Mouse (Mus musculus) lung, adult 10 weeks (tissue): ENCODE data around the gene Rabggta. TPM values are rescaled to one million over a fixed set of nuclear protein-coding genes. Genes with fewer than 3 reads are reported as not detected.

Experiments
- polyA plus RNA-seq: library from polyadenylated mRNA; stranded (reverse); fragments of 350-450 nt; fragmentation: Illumina TruSeq; extraction: RNeasy Lipid Tissue Mini Kit (QIAGEN cat#74804); gene quantifications from one replicate; pipeline ENCODE4 v1.2.3, GENCODE M21; 2014; ENCODE audit warnings: low read depth, low replicate concordance; ENCODE audit not compliant: insufficient read depth

Gene Rabggta
- polyA plus RNA-seq: 15.4 TPM

GRCm38 (mm10) chr14:55721700-55722437 is at the start of gene Rabggta:
Gene Rabggta, minus strand, starts transcription at chr14:55722263.

GRCm38 (mm10) chr14:55765696-55766095 is 43.6 kb upstream of the Rabggta start, which contains the start of gene Ltb4r1:
Gene Ltb4r1, plus strand, starts transcription at chr14:55765962.

DNA sequence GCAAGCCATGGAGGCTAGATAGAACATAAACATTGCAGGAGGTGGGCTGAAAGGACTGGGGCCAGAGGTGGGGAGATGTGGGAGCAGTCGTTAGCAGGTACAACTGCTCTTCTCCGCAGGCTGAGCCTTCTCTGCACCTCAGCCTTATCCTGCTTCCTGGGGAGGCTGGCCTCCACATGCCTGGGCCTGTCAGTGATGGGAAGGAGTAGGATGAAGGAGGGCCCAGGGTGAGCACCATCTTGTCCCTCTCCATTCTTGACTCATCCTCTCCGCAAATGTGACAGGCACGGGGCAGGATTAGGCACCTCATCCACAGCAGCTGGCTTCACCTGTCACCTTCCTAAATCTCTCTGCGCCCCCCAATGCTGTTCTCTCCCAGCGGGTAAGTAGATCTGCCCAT is 39.1 kb upstream of the Rabggta start, which contains the start of gene Ltb4r2:
Gene Ltb4r2 (plus strand): TSS at position 266 of the 400 bp plus-strand sequence.

GRCm38 (mm10) chr14:55758363-55758784 is 36.3 kb upstream of the Rabggta start, which contains the start of gene Cideb:
Gene Cideb, minus strand, starts transcription at chr14:55758458.

DNA sequence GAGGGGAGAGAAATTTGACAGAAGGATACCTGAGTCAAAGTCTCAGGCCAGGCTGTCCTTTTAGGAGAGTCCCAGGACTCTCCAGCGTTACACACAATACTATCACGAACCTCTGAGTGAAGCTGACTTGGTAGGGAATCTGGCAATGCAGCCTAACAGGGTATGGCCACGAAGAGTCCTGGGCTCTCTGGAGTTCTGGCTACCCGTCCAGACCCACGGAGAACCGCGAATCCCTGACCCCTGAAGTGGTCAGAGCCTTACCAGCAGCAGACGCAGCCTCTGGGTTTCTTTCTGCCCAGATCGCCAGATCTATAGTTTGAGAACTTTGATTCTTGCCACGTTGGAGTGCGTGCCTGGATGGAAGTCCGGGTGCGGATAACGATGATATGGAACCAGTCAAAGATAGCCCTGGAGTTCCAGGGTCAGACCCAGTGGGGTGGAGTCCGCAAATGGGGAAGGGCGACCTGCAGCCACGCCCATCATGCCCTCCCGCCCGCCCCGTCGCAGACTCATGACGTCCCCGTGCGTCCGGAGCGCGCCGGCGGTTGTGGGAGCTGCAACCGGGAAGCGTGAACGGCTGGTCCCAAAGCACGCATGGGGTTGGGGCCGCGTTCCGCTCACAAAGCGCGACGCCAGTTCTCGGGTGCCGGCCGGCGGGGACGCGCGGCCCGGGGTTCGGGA is 23.3 kb upstream of the Rabggta start, which contains the start of the genes Dhrs1 and Nop9:
Gene Dhrs1 (minus strand): TSS at position 511 of the 681 bp plus-strand sequence.
Gene Nop9 (plus strand): TSS at position 514 of the 681 bp plus-strand sequence.

GRCm38 (mm10) chr14:55713729-55714122 is 8.3 kb downstream of the Rabggta start, which contains the start of gene Tgm1:
Gene Tgm1, minus strand, starts transcription at chr14:55713926.

GRCm38 (mm10) chr14:55681160-55682117 is 40.6 kb downstream of the Rabggta start, which contains the start of gene Tinf2:
Gene Tinf2, minus strand, starts transcription at chr14:55681820.

GRCm38 (mm10) chr14:55671833-55672740 is 50.0 kb downstream of the Rabggta start, which contains the start of the genes Gmpr2 and Nedd8:
Gene Gmpr2, plus strand, starts transcription at chr14:55671941.
Gene Nedd8, minus strand, starts transcription at chr14:55672124.

Other genes starting within 250 kb of the Rabggta start
- 35.7 TPM for gene Dhrs4, start 243.5 kb downstream of the Rabggta start, polyA plus RNA-seq
- 0.28 TPM for gene Carmil3, start 231.6 kb downstream of the Rabggta start, polyA plus RNA-seq
- not detected for gene Cpne6, start 211.8 kb downstream of the Rabggta start, polyA plus RNA-seq
- not detected for gene Nrl, start 197.3 kb downstream of the Rabggta start, polyA plus RNA-seq
- 18.9 TPM for gene Pck2, start 182.0 kb downstream of the Rabggta start, polyA plus RNA-seq
- 65.2 TPM for gene Dcaf11, start 162.3 kb downstream of the Rabggta start, polyA plus RNA-seq
- gene A730061H03Rik, start 161.9 kb downstream of the Rabggta start, polyA plus RNA-seq: not detected
- gene Fitm1, start 146.6 kb downstream of the Rabggta start, polyA plus RNA-seq: 2.2 TPM
- gene Psme1, start 144.1 kb downstream of the Rabggta start, polyA plus RNA-seq: 221 TPM
- 18.4 TPM for gene Emc9, start 137.0 kb downstream of the Rabggta start, polyA plus RNA-seq
- 255 TPM for gene Psme2, start 131.2 kb downstream of the Rabggta start, polyA plus RNA-seq
- gene Rnf31, start 130.6 kb downstream of the Rabggta start, polyA plus RNA-seq: 18.9 TPM
- 29.5 TPM for gene Irf9, start 118.7 kb downstream of the Rabggta start, polyA plus RNA-seq
- 6.0 TPM for gene Rec8, start 104.2 kb downstream of the Rabggta start, polyA plus RNA-seq
- 21.4 TPM for gene Ipo4, start 86.3 kb downstream of the Rabggta start, polyA plus RNA-seq
- gene Gm49378, start 84.4 kb downstream of the Rabggta start, polyA plus RNA-seq: 0.34 TPM
- 41.1 TPM for gene Tm9sf1, start 78.5 kb downstream of the Rabggta start, polyA plus RNA-seq
- 0.25 TPM for gene Tssk4, start 72.1 kb downstream of the Rabggta start, polyA plus RNA-seq
- gene Mdp1, start 61.8 kb downstream of the Rabggta start, polyA plus RNA-seq: 36.9 TPM
- gene Gmpr2, start 50.3 kb downstream of the Rabggta start, polyA plus RNA-seq: 17.9 TPM
- 225 TPM for gene Nedd8, start 50.1 kb downstream of the Rabggta start, polyA plus RNA-seq
- gene Tinf2, start 40.4 kb downstream of the Rabggta start, polyA plus RNA-seq: 11.0 TPM
- gene Tgm1, start 8.3 kb downstream of the Rabggta start, polyA plus RNA-seq: 1.7 TPM
- 57.6 TPM for gene Dhrs1, start 23.4 kb upstream of the Rabggta start, polyA plus RNA-seq
- gene Nop9, start 23.4 kb upstream of the Rabggta start, polyA plus RNA-seq: 9.1 TPM
- 2.0 TPM for gene Cideb, start 36.2 kb upstream of the Rabggta start, polyA plus RNA-seq
- gene Ltb4r2, start 39.2 kb upstream of the Rabggta start, polyA plus RNA-seq: 0.17 TPM
- gene Ltb4r1, start 43.7 kb upstream of the Rabggta start, polyA plus RNA-seq: 3.9 TPM
- gene Adcy4, start 61.8 kb upstream of the Rabggta start, polyA plus RNA-seq: 32.6 TPM
- 7.7 TPM for gene Ripk3, start 66.6 kb upstream of the Rabggta start, polyA plus RNA-seq
- gene Nfatc4, start 100.9 kb upstream of the Rabggta start, polyA plus RNA-seq: 7.2 TPM
- 2.9 TPM for gene Nynrin, start 131.7 kb upstream of the Rabggta start, polyA plus RNA-seq
- gene Cbln3, start 162.1 kb upstream of the Rabggta start, polyA plus RNA-seq: 0.04 TPM
- 10.6 TPM for gene Khnyn, start 162.7 kb upstream of the Rabggta start, polyA plus RNA-seq
- gene Sdr39u1, start 178.0 kb upstream of the Rabggta start, polyA plus RNA-seq: 34.3 TPM
- gene Cma1, start 222.4 kb upstream of the Rabggta start, polyA plus RNA-seq: 4.9 TPM
- gene Cma2, start 228.7 kb upstream of the Rabggta start, polyA plus RNA-seq: not detected